Mouse (Mus musculus) liver, adult 2 months (tissue): ENCODE measurements around the gene Wdr1. TPM values are rescaled to one million over a fixed set of nuclear protein-coding genes. Genes with fewer than 3 reads are reported as not detected.
A peak's percentile ranks its signal among the peaks of the same experiment; 100 is the strongest.

Experiments used
- DNase-seq: peaks from one replicate; pipeline ENCODE4 v3.0.0-alpha.2; 2011; ENCODE audit warnings: low read depth, low spot score; ENCODE audit errors: extremely low read depth
- H3K27ac ChIP-seq: fragments of 200-500 bp; replicated peaks from 2 replicates; pipeline ENCODE4 v1.5.1; 2012; ENCODE audit warnings: low read depth, mild to moderate bottlenecking, control low read depth, inconsistent platforms, low read length; ENCODE audit not compliant: insufficient read depth
- H3K27me3 ChIP-seq: fragments of 200-500 bp; 2 replicates; pipeline ENCODE4 v1.6.1; 2012; ENCODE audit warnings: mild to moderate bottlenecking, moderate library complexity, low read length, inconsistent platforms; ENCODE audit not compliant: control insufficient read depth, insufficient read depth
- H3K36me3 ChIP-seq: fragments of 200-500 bp; 2 replicates; pipeline ENCODE4 v1.6.1; 2012; ENCODE audit warnings: low read length, inconsistent platforms; ENCODE audit not compliant: control insufficient read depth, insufficient read depth
- H3K4me1 ChIP-seq: fragments of 200-500 bp; 2 replicates; pipeline ENCODE4 v1.6.1; 2011; ENCODE audit warnings: low read length; ENCODE audit not compliant: control insufficient read depth, insufficient read depth
- H3K4me3 ChIP-seq: fragments of 200-500 bp; 2 replicates; pipeline ENCODE4 v1.5.1; 2011; ENCODE audit warnings: low read depth, mild to moderate bottlenecking, control low read depth, low read length, moderate library complexity; ENCODE audit not compliant: insufficient read depth
- H3K79me2 ChIP-seq: fragments of 200-500 bp; 2 replicates; pipeline ENCODE4 v1.6.1; 2012; ENCODE audit warnings: inconsistent platforms, mild to moderate bottlenecking, low read length, moderate library complexity; ENCODE audit not compliant: control insufficient read depth, insufficient read depth
- H3K9ac ChIP-seq: fragments of 200-500 bp; 2 replicates; pipeline ENCODE4 v1.6.1; 2012; ENCODE audit warnings: low read depth, mild to moderate bottlenecking, control low read depth, inconsistent platforms, low read length
- CTCF ChIP-seq: fragments of 200-500 bp; IDR thresholded peaks from 2 replicates; pipeline ENCODE4 v1.5.1; 2011; ENCODE audit warnings: low read depth, low read length, control low read depth
- POLR2A ChIP-seq: fragments of 200-500 bp; IDR thresholded peaks from 2 replicates; pipeline ENCODE4 v1.6.1; 2011; ENCODE audit warnings: low read length, control low read depth; ENCODE audit not compliant: insufficient read depth; ENCODE audit errors: extremely low read depth
- WGBS: fragments of 180-500 bp; shearing (Covaris S2); methylation state at CpG from one replicate; pipeline ENCODE4 v1.1.7; 2018; 5-methylcytosine and 5-hydroxymethylcytosine counted together
- polyA plus RNA-seq: library from polyadenylated mRNA; depleted of rRNA; stranded (reverse); fragments of >200 nt; gene quantifications from 2 replicates; pipeline ENCODE4 v1.2.3, GENCODE M21; 2012
- total RNA-seq: library from RNA; depleted of rRNA; stranded (reverse); fragments of >200 nt; gene quantifications from 2 replicates; pipeline ENCODE4 v1.2.3, GENCODE M21; 2014

Gene Wdr1
- total and polyA plus RNA-seq, 2 experiments: 40.4 to 42.1 TPM

- TF ChIP-seq POLR2A: peak; percentile 84; the same call in 1 of the 2 replicates
- no peak for TF ChIP-seq CTCF
- no peaks in the 10 kb centered on the region for H3K27me3 ChIP-seq
- WGBS: 22% methylated on average over 8 of the region's 8 CpGs
- peaks cover 20% of the 10 kb centered on the region for H3K4me1 ChIP-seq
- H3K27ac ChIP-seq: peak overlapping the region; percentile 80
- DNase-seq: peak; percentile 99
- H3K9ac ChIP-seq: peak overlapping the region; percentile 82
- 0 out of 2 replicates have a peak, but pooled peaks cover 2% of the 10 kb centered on the region for H3K36me3 ChIP-seq
- peaks cover 6% of the 10 kb centered on the region; the same call in 1 of the 2 replicates for H3K79me2 ChIP-seq
- peak overlapping the region; percentile 62; the same call in 1 of the 2 replicates for H3K4me3 ChIP-seq
These were observed 71.3 kb downstream of the Wdr1 start for GRCm38 (mm10) chr5:38491763-38492162.

- WGBS: 23% methylated on average over 4 of the region's 4 CpGs
- no peaks in the 10 kb centered on the region for H3K27me3 ChIP-seq
- H3K36me3 ChIP-seq: 0 out of 2 replicates have a peak, but pooled peaks cover 2% of the 10 kb centered on the region
- DNase-seq: peak; percentile 78
- H3K4me1 ChIP-seq: peaks cover 22% of the 10 kb centered on the region
- H3K9ac ChIP-seq: peak overlapping the region; percentile 82
- H3K4me3 ChIP-seq: peak overlapping the region; percentile 62
- TF ChIP-seq CTCF (no peak), POLR2A (no peak)
- H3K79me2 ChIP-seq: peaks cover 11% of the 10 kb centered on the region
- peak overlapping the region; percentile 80 for H3K27ac ChIP-seq
These were observed 73.3 kb downstream of the Wdr1 start for GRCm38 (mm10) chr5:38489739-38490138.

- Histone ChIP-seq H3K4me1 (peaks cover 22% of the 10 kb centered on the region), H3K9ac (peak overlapping the region; percentile 10), H3K79me2 (peaks cover 11% of the 10 kb centered on the region), H3K27ac (peak overlapping the region; percentile 30), H3K27me3 (no peaks in the 10 kb centered on the region), H3K36me3 (0 out of 2 replicates have a peak, but pooled peaks cover 2% of the 10 kb centered on the region), H3K4me3 (peak overlapping the region; percentile 22)
- TF ChIP-seq CTCF (no peak), POLR2A (0 out of 2 replicates have a peak, but pooled peaks have one; percentile 23)
- 26% methylated on average over 20 of the region's 20 CpGs for WGBS
- peak; percentile 97 for DNase-seq
These were observed 74.1 kb downstream of the Wdr1 start for GRCm38 (mm10) chr5:38488673-38489615.

- WGBS: 66% methylated on average over 6 of the region's 6 CpGs
- TF ChIP-seq POLR2A (no peak), CTCF (no peak)
- H3K4me3 ChIP-seq: no peak overlapping the region
- H3K79me2 ChIP-seq: peaks cover 11% of the 10 kb centered on the region
- 0 out of 2 replicates have a peak, but pooled peaks cover 2% of the 10 kb centered on the region for H3K36me3 ChIP-seq
- H3K9ac ChIP-seq: no peak overlapping the region
- no peaks in the 10 kb centered on the region for H3K27me3 ChIP-seq
- peaks cover 26% of the 10 kb centered on the region for H3K4me1 ChIP-seq
- no peak for DNase-seq
- no peak overlapping the region for H3K27ac ChIP-seq
These were observed 75.0 kb downstream of the Wdr1 start for GRCm38 (mm10) chr5:38488026-38488425.

GRCm38 (mm10) chr5:38487247-38487646, 75.8 kb downstream of the Wdr1 start:
- Histone ChIP-seq H3K4me3 (no peak overlapping the region), H3K36me3 (0 out of 2 replicates have a peak, but pooled peaks cover 4% of the 10 kb centered on the region), H3K79me2 (peaks cover 11% of the 10 kb centered on the region), H3K9ac (no peak overlapping the region), H3K4me1 (peaks cover 22% of the 10 kb centered on the region), H3K27me3 (no peaks in the 10 kb centered on the region), H3K27ac (no peak overlapping the region)
- TF ChIP-seq POLR2A (no peak), CTCF (no peak)
- DNase-seq: no peak
- WGBS: 84% methylated on average over 4 of the region's 4 CpGs

- Histone ChIP-seq H3K79me2 (peaks cover 11% of the 10 kb centered on the region), H3K36me3 (0 out of 2 replicates have a peak, but pooled peaks cover 4% of the 10 kb centered on the region), H3K27ac (no peak overlapping the region), H3K27me3 (no peaks in the 10 kb centered on the region), H3K4me1 (peaks cover 31% of the 10 kb centered on the region), H3K4me3 (no peak overlapping the region), H3K9ac (no peak overlapping the region)
- WGBS: 29% methylated on average over 4 of the region's 4 CpGs
- 0 out of 2 replicates have a peak, but pooled peaks have one; percentile 4 for TF ChIP-seq CTCF
- no peak for TF ChIP-seq POLR2A
- peak; percentile 67 for DNase-seq
These were observed 77.1 kb downstream of the Wdr1 start for GRCm38 (mm10) chr5:38485946-38486345.
